In the genomic region with DNA sequence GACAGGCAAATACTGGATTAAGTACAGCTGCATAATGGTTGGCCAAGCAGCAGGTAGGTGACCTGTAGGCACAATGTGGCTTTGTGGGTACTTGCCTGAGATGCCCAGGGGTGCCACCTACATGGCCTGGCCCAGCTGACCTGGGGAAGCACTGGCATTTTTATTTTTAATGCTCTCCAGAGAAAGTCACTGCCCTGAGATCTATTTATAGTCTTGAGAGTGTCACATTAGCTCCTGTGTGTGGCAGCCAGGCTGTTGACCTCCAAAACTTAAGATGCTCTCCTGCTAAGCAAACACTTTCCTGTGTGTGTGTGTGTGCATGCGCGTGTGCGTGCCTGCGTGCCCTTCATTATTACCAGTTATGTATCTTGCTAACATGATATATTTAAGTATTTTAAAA, we compare ENCODE assay signal across 20 mouse cellular contexts. TPM values are rescaled to one million over a fixed set of nuclear protein-coding genes. Genes with fewer than 3 reads are reported as not detected.
DNase-seq lines count a peak whose midpoint lies in the region; ATAC-seq and TF ChIP-seq lines count a peak whose summit lies in the region.
"Had no signal": no experiment of that assay in that cellular context is flagged by ENCODE, and none has a peak within 500 bp of the region (broad histone marks: within the 10 kb centered on the region; RNA-seq: fewer than 3 reads in every experiment).

No protein-coding gene starts in this region.

- peak; percentile 49 for DNase-seq in gastrocnemius, adult 18-20 months (ENCODE audit: low spot score)
- DNase-seq in gastrocnemius, postnatal 4 days (ENCODE audit: low spot score in 2 of 2): no peak
- no peak for DNase-seq in liver, embryonic 14.5 days (ENCODE audit: low read depth in 3 of 3, low spot score in 3 of 3)
- DNase-seq in liver, postnatal 0 days: no peak
- DNase-seq in heart, postnatal 0 days (ENCODE audit: low spot score): peak; percentile 79
- DNase-seq in lung, postnatal 36 days: peak; percentile 71
- no peak for DNase-seq in cerebellum, postnatal 10 days
- DNase-seq: cerebellum, adult 8-10 months; kidney, adult 18-20 months; kidney, postnatal 14 days; retina, postnatal 1 day had no signal

- no peak for ATAC-seq in liver, embryonic 14.5 days (ENCODE audit: insufficient read depth)
- no peak for ATAC-seq in liver, postnatal 0 days
- ATAC-seq in heart, postnatal 0 days (ENCODE audit: insufficient read depth, low read depth): peak; percentile 28; the same call in 1 of the 2 replicates
- ATAC-seq in hindbrain, embryonic 13.5 days (ENCODE audit: low FRiP score): no peak

- no peak for TF ChIP-seq CTCF in liver, embryonic 14.5 days (IDR thresholded peaks at IDR 0.05; ENCODE audit: low read depth)
- TF ChIP-seq CTCF in liver, postnatal 0 days (IDR thresholded peaks at IDR 0.05; ENCODE audit: low read depth): no peak
- no peak for TF ChIP-seq CTCF in heart, postnatal 0 days (IDR thresholded peaks at IDR 0.05; ENCODE audit: low read depth)

- no peak overlapping the region for H3K9ac ChIP-seq in liver, embryonic 14.5 days (replicated peaks)
- H3K9ac ChIP-seq in liver, postnatal 0 days (replicated peaks): no peak overlapping the region
- H3K9ac ChIP-seq in heart, postnatal 0 days (replicated peaks; ENCODE audit: low read depth, low read length): no peak overlapping the region
- H3K9ac ChIP-seq in hindbrain, embryonic 13.5 days: no peak overlapping the region
- H3K9ac ChIP-seq: embryonic facial prominence, embryonic 15.5 days; midbrain, embryonic 15.5 days had no signal

- no peaks in the 10 kb centered on the region for H3K9me3 ChIP-seq in liver, embryonic 14.5 days (ENCODE audit: control insufficient read depth, low read length)
- no peaks in the 10 kb centered on the region for H3K9me3 ChIP-seq in liver, postnatal 0 days (ENCODE audit: low read length)
- no peaks in the 10 kb centered on the region for H3K9me3 ChIP-seq in heart, postnatal 0 days (replicated peaks; ENCODE audit: control insufficient read depth, low read length)
- H3K9me3 ChIP-seq in hindbrain, embryonic 13.5 days: no peaks in the 10 kb centered on the region
- H3K9me3 ChIP-seq: embryonic facial prominence, embryonic 15.5 days; midbrain, embryonic 15.5 days had no signal

- no peaks in the 10 kb centered on the region for H3K36me3 ChIP-seq in liver, embryonic 14.5 days (replicated peaks; ENCODE audit: control insufficient read depth, insufficient read depth, low read depth)
- peaks cover 3% of the 10 kb centered on the region; the same call in 1 of the 2 replicates for H3K36me3 ChIP-seq in liver, postnatal 0 days (replicated peaks; ENCODE audit: insufficient read depth, low read length)
- no peaks in the 10 kb centered on the region for H3K36me3 ChIP-seq in heart, postnatal 0 days (replicated peaks; ENCODE audit: control insufficient read depth, insufficient read depth, low read length)
- H3K36me3 ChIP-seq in hindbrain, embryonic 13.5 days: no peaks in the 10 kb centered on the region; the same call in 1 of the 2 replicates
- H3K36me3 ChIP-seq: embryonic facial prominence, embryonic 15.5 days; midbrain, embryonic 15.5 days had no signal

- no peaks in the 10 kb centered on the region for H3K27me3 ChIP-seq in liver, embryonic 14.5 days (ENCODE audit: control insufficient read depth, insufficient read depth, low read length)
- H3K27me3 ChIP-seq in liver, postnatal 0 days (ENCODE audit: insufficient read depth, low read length): no peaks in the 10 kb centered on the region
- H3K27me3 ChIP-seq in heart, postnatal 0 days (ENCODE audit: control insufficient read depth, insufficient read depth, low read length): no peaks in the 10 kb centered on the region
- no peaks in the 10 kb centered on the region for H3K27me3 ChIP-seq in hindbrain, embryonic 13.5 days
- H3K27me3 ChIP-seq: embryonic facial prominence, embryonic 15.5 days; midbrain, embryonic 15.5 days had no signal

- H3K4me1 ChIP-seq in liver, embryonic 14.5 days (replicated peaks; ENCODE audit: control insufficient read depth in 2 of 2, insufficient read depth in 2 of 2, low read length in 1 of 2): peaks cover 41 to 47% of the 10 kb centered on the region in 2 experiments
- H3K4me1 ChIP-seq in liver, postnatal 0 days (ENCODE audit: insufficient read depth): peaks cover 14% of the 10 kb centered on the region; the same call in 1 of the 2 replicates
- peaks cover 35% of the 10 kb centered on the region for H3K4me1 ChIP-seq in heart, postnatal 0 days (ENCODE audit: control insufficient read depth, insufficient read depth)
- H3K4me1 ChIP-seq in hindbrain, embryonic 13.5 days (replicated peaks): peaks cover 14% of the 10 kb centered on the region
- H3K4me1 ChIP-seq: midbrain, embryonic 15.5 days had no signal

- H3K4me2 ChIP-seq in liver, embryonic 14.5 days (ENCODE audit: low read depth): no peak overlapping the region
- H3K4me2 ChIP-seq in liver, postnatal 0 days (ENCODE audit: low read depth, low read length): no peak overlapping the region
- H3K4me2 ChIP-seq in heart, postnatal 0 days (ENCODE audit: low read depth, low read length): no peak overlapping the region
- no peak overlapping the region for H3K4me2 ChIP-seq in hindbrain, embryonic 13.5 days
- H3K4me2 ChIP-seq: embryonic facial prominence, embryonic 15.5 days; midbrain, embryonic 15.5 days had no signal

- no peak for TF ChIP-seq EP300 in liver, embryonic 14.5 days (IDR thresholded peaks at IDR 0.05; ENCODE audit: low read depth)
- TF ChIP-seq EP300 in liver, postnatal 0 days (IDR thresholded peaks at IDR 0.05; ENCODE audit: low read depth): no peak
- 0 out of 2 replicates have a peak, but pooled peaks have one; percentile 31 for TF ChIP-seq EP300 in heart, postnatal 0 days (IDR thresholded peaks at IDR 0.05; ENCODE audit: low read depth)

- no peak overlapping the region for H3K4me3 ChIP-seq in liver, embryonic 14.5 days (ENCODE audit: insufficient read depth in 1 of 2, low read depth in 2 of 2, low read length in 2 of 2)
- H3K4me3 ChIP-seq in liver, postnatal 0 days (ENCODE audit: low read depth, low read length): no peak overlapping the region
- H3K4me3 ChIP-seq in heart, postnatal 0 days (ENCODE audit: low read depth, low read length): no peak overlapping the region
- no peak overlapping the region for H3K4me3 ChIP-seq in hindbrain, embryonic 13.5 days
- H3K4me3 ChIP-seq: embryonic facial prominence, embryonic 15.5 days; left cerebral cortex, adult 2 months; midbrain, embryonic 15.5 days had no signal

- 97% methylated on average over 4 of the region's 4 CpGs for WGBS in liver, embryonic 14.5 days (ENCODE audit: insufficient replicate concordance)
- 98% methylated on average over 4 of the region's 4 CpGs for WGBS in liver, postnatal 0 days (ENCODE audit: insufficient replicate concordance)
- WGBS in heart, postnatal 0 days: 59% methylated on average over 4 of the region's 4 CpGs
- 96% methylated on average over 4 of the region's 4 CpGs for WGBS in hindbrain, embryonic 13.5 days

- H3K27ac ChIP-seq in liver, embryonic 14.5 days: peak overlapping the region; percentile 25; the same call in 1 of the 2 replicates
- no peak overlapping the region for H3K27ac ChIP-seq in liver, postnatal 0 days (ENCODE audit: low read depth)
- peak overlapping the region; percentile 87 for H3K27ac ChIP-seq in heart, postnatal 0 days (ENCODE audit: low read depth)
- no peak overlapping the region for H3K27ac ChIP-seq in hindbrain, embryonic 13.5 days
- H3K27ac ChIP-seq: embryonic facial prominence, embryonic 15.5 days; left cerebral cortex, adult 2 months; midbrain, embryonic 15.5 days had no signal

RNA-seq across cellular contexts. Expression of a gene that starts 10.2 kb away (rescaled TPM):
- total RNA-seq in gastrocnemius, adult 18-20 months (2021): 10 to 100 TPM; 41.3 to 47.1 TPM
- 10 to 100 TPM; 30.7 to 31.3 TPM for total RNA-seq in gastrocnemius, postnatal 4 days (2021)
- 8.3 and 9.1 TPM in 2 replicates for polyA plus RNA-seq in liver, embryonic 14.5 days (2012; rRNA removed)
- 12.8 and 14.6 TPM in 2 replicates for polyA plus RNA-seq in liver, embryonic 14.5 days (2014; fragmentation: Nextera tagmentation; extraction: Ambion mirVana)
- polyA plus RNA-seq in liver, postnatal 0 days (2015; fragmentation: Nextera tagmentation; extraction: Ambion mirVana): 8.7 and 9.7 TPM in 2 replicates
- total RNA-seq in heart, postnatal 0 days (2014; rRNA removed; ENCODE audit: low replicate concordance): 52.9 and 56.4 TPM in 2 replicates
- polyA plus RNA-seq in heart, postnatal 0 days (2015; fragmentation: Nextera tagmentation; extraction: Ambion mirVana): 37.6 and 40.5 TPM in 2 replicates
- polyA plus RNA-seq in hindbrain, embryonic 13.5 days (2015; fragmentation: Nextera tagmentation; extraction: Ambion mirVana): 36.9 and 37.1 TPM in 2 replicates

RNA-seq across cellular contexts. Expression of a gene that starts 26.0 kb away (rescaled TPM):
- total RNA-seq in gastrocnemius, adult 18-20 months (2021): 1 to 10 TPM; 1.3 to 3.3 TPM
- total RNA-seq in gastrocnemius, postnatal 4 days (2021): 1 to 10 TPM; 2.2 to 2.7 TPM
- 0.35 and 0.53 TPM in 2 replicates for polyA plus RNA-seq in liver, embryonic 14.5 days (2012; rRNA removed)
- polyA plus RNA-seq in liver, embryonic 14.5 days (2014; fragmentation: Nextera tagmentation; extraction: Ambion mirVana): 0.10 and 0.23 TPM in 2 replicates
- 0.74 and 0.83 TPM in 2 replicates for polyA plus RNA-seq in liver, postnatal 0 days (2015; fragmentation: Nextera tagmentation; extraction: Ambion mirVana)
- total RNA-seq in heart, postnatal 0 days (2014; rRNA removed; ENCODE audit: low replicate concordance): 3.5 and 10.6 TPM in 2 replicates
- polyA plus RNA-seq in heart, postnatal 0 days (2015; fragmentation: Nextera tagmentation; extraction: Ambion mirVana): 3.6 TPM in 2 replicates
- 1.8 and 2.3 TPM in 2 replicates for polyA plus RNA-seq in hindbrain, embryonic 13.5 days (2015; fragmentation: Nextera tagmentation; extraction: Ambion mirVana)
- total RNA-seq: neutrophil, adult 5-6 weeks had no signal

RNA-seq across cellular contexts. Expression of a gene that starts 33.3 kb away (rescaled TPM):
- 10 to 100 TPM; 11.6 to 22.2 TPM for total RNA-seq in gastrocnemius, adult 18-20 months (2021)
- 10 to 100 TPM; 65.3 to 71.9 TPM for total RNA-seq in gastrocnemius, postnatal 4 days (2021)
- polyA plus RNA-seq in liver, embryonic 14.5 days (2012; rRNA removed): 35.3 and 39.9 TPM in 2 replicates
- 25.5 and 31.0 TPM in 2 replicates for polyA plus RNA-seq in liver, embryonic 14.5 days (2014; fragmentation: Nextera tagmentation; extraction: Ambion mirVana)
- polyA plus RNA-seq in liver, postnatal 0 days (2015; fragmentation: Nextera tagmentation; extraction: Ambion mirVana): 36.2 and 36.4 TPM in 2 replicates
- total RNA-seq in heart, postnatal 0 days (2014; rRNA removed; ENCODE audit: low replicate concordance): 115 and 127 TPM in 2 replicates
- 67.7 and 72.2 TPM in 2 replicates for polyA plus RNA-seq in heart, postnatal 0 days (2015; fragmentation: Nextera tagmentation; extraction: Ambion mirVana)
- polyA plus RNA-seq in hindbrain, embryonic 13.5 days (2015; fragmentation: Nextera tagmentation; extraction: Ambion mirVana): 38.5 and 39.7 TPM in 2 replicates

RNA-seq across cellular contexts. Expression of a gene that starts 41.5 kb away (rescaled TPM):
- under 1 TPM; 0.30 to 0.36 TPM for total RNA-seq in gastrocnemius, adult 18-20 months (2021)
- total RNA-seq in gastrocnemius, postnatal 4 days (2021): not detected
- 0.04 TPM in 1 of 2 replicates, not detected in the other for polyA plus RNA-seq in liver, embryonic 14.5 days (2012; rRNA removed)
- polyA plus RNA-seq in liver, embryonic 14.5 days (2014; fragmentation: Nextera tagmentation; extraction: Ambion mirVana): not detected in 2 replicates
- polyA plus RNA-seq in liver, postnatal 0 days (2015; fragmentation: Nextera tagmentation; extraction: Ambion mirVana): 0.15 TPM in 1 of 2 replicates, not detected in the other
- total RNA-seq in heart, postnatal 0 days (2014; rRNA removed; ENCODE audit: low replicate concordance): not detected in 2 replicates
- polyA plus RNA-seq in heart, postnatal 0 days (2015; fragmentation: Nextera tagmentation; extraction: Ambion mirVana): 0.47 and 0.56 TPM in 2 replicates
- polyA plus RNA-seq in hindbrain, embryonic 13.5 days (2015; fragmentation: Nextera tagmentation; extraction: Ambion mirVana): 0.49 and 0.69 TPM in 2 replicates
- total RNA-seq: heart, postnatal 36 days; left cerebral cortex, adult 2 months; megakaryocyte progenitor cell, adult 5-6 weeks; MEL; neutrophil, adult 5-6 weeks had no signal
- polyA plus RNA-seq: limb, embryonic 14.5 days had no signal

RNA-seq across cellular contexts. Expression of a gene that starts 44.1 kb away (rescaled TPM):
- total RNA-seq in gastrocnemius, adult 18-20 months (2021): 1,000 to 10,000 TPM; 1,025 to 1,102 TPM
- 100 to 1,000 TPM; 473 to 501 TPM for total RNA-seq in gastrocnemius, postnatal 4 days (2021)
- 2.9 and 4.1 TPM in 2 replicates for polyA plus RNA-seq in liver, embryonic 14.5 days (2012; rRNA removed)
- polyA plus RNA-seq in liver, embryonic 14.5 days (2014; fragmentation: Nextera tagmentation; extraction: Ambion mirVana): 2.6 and 3.0 TPM in 2 replicates
- 1.5 and 4.6 TPM in 2 replicates for polyA plus RNA-seq in liver, postnatal 0 days (2015; fragmentation: Nextera tagmentation; extraction: Ambion mirVana)
- total RNA-seq in heart, postnatal 0 days (2014; rRNA removed; ENCODE audit: low replicate concordance): 80.7 and 108 TPM in 2 replicates
- polyA plus RNA-seq in heart, postnatal 0 days (2015; fragmentation: Nextera tagmentation; extraction: Ambion mirVana): 51.7 and 53.6 TPM in 2 replicates
- 101 and 104 TPM in 2 replicates for polyA plus RNA-seq in hindbrain, embryonic 13.5 days (2015; fragmentation: Nextera tagmentation; extraction: Ambion mirVana)
- total RNA-seq: megakaryocyte progenitor cell, adult 5-6 weeks; neutrophil, adult 5-6 weeks had no signal

Comparison
In these comparisons a context has a peak if more than half of its experiments do, and no peak if none do; other contexts are left out.
1. DNase-seq: peak in gastrocnemius, adult 18-20 months (single experiment), heart, postnatal 0 days (single experiment) and lung, postnatal 36 days (single experiment); none in gastrocnemius, postnatal 4 days (0 of 2), liver, embryonic 14.5 days (0 of 3), liver, postnatal 0 days (single experiment) and cerebellum, postnatal 10 days (0 of 2).
2. H3K27ac ChIP-seq: peak in liver, embryonic 14.5 days (single experiment) and heart, postnatal 0 days (single experiment); none in liver, postnatal 0 days (single experiment) and hindbrain, embryonic 13.5 days (single experiment).